Mouse (Mus musculus): Measurements from ENCODE around the gene Zmym3. TPM values are rescaled to one million over a fixed set of nuclear protein-coding genes. Genes with fewer than 3 reads are reported as not detected.

The Zmym3 gene
- 10 to 100 TPM; 12.2 to 34.8 TPM for polyA plus RNA-seq (2012; fragmentation: generic; extraction: Trizol)

DNA sequence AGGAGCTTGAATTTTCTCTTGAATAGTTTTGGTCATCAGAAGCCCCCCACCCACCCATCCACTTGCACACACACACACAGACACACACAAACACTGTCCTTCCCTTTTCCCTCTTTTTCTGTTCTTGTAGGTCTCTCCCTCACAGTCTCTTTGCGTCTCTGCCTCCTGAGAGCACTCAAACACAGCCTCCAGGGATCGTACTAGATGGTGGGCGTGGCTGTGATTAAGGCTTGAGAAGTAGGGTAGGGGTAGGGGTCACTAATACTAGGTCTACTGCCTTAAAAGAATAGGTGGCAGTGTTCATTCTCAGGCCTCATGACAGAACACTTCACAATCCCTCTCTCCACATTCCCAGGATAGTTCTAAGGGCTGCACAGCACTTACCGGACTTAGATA lies at the start of gene Zmym3:
Zmym3 (minus strand) TSS at position 150 of the 396 bp plus-strand sequence.

GRCm38 (mm10) chrX:101448886-101449475 lies 28.3 kb upstream of the Zmym3 start, which contains the start of gene Itgb1bp2:
Itgb1bp2 (plus strand) TSS chrX:101449088.

GRCm38 (mm10) chrX:101429142-101429949 lies 8.7 kb upstream of the Zmym3 start, which contains the start of gene Nono:
Nono (plus strand) TSS chrX:101429318.

GRCm38 (mm10) chrX:101376190-101376968 lies 44.3 kb downstream of the Zmym3 start, which contains the start of gene Gjb1:
Gjb1 (plus strand) TSS chrX:101376378.

Other genes starting within 250 kb of the Zmym3 start
- 10 to 100 TPM; 41.5 to 57.5 TPM for gene Snx12, start 198.3 kb downstream of the Zmym3 start, polyA plus RNA-seq (2012; fragmentation: generic; extraction: Trizol)
- 10 to 100 TPM in 1 of 2 experiments, 1 to 10 TPM in 1; 4.6 to 23.9 TPM for gene Foxo4, start 166.3 kb downstream of the Zmym3 start, polyA plus RNA-seq (2012; fragmentation: generic; extraction: Trizol)
- not detected for gene Gm614, start 156.9 kb downstream of the Zmym3 start, polyA plus RNA-seq (2012; fragmentation: generic; extraction: Trizol)
- 1 to 10 TPM in 1 of 2 experiments, under 1 TPM in 1; 0.96 to 2.8 TPM for gene Il2rg, start 152.6 kb downstream of the Zmym3 start, polyA plus RNA-seq (2012; fragmentation: generic; extraction: Trizol)
- not detected for gene Gm20489, start 151.8 kb downstream of the Zmym3 start, polyA plus RNA-seq (2012; fragmentation: generic; extraction: Trizol)
- 10 to 100 TPM; 16.8 to 66.3 TPM for gene Med12, start 146.8 kb downstream of the Zmym3 start, polyA plus RNA-seq (2012; fragmentation: generic; extraction: Trizol)
- under 1 TPM in 1 of 2 experiments, not detected in 1; 0.05 TPM for gene Nlgn3, start 121.7 kb downstream of the Zmym3 start, polyA plus RNA-seq (2012; fragmentation: generic; extraction: Trizol)
- gene Gjb1, start 44.5 kb downstream of the Zmym3 start, polyA plus RNA-seq (2012; fragmentation: generic; extraction: Trizol) = under 1 TPM in 1 of 2 experiments, not detected in 1; 0.02 TPM
- gene Nono, start 8.5 kb upstream of the Zmym3 start, polyA plus RNA-seq (2012; fragmentation: generic; extraction: Trizol) = 100 to 1,000 TPM in 1 of 2 experiments, 10 to 100 TPM in 1; 92.3 to 248 TPM
- gene Itgb1bp2, start 28.2 kb upstream of the Zmym3 start, polyA plus RNA-seq (2012; fragmentation: generic; extraction: Trizol) = under 1 TPM in 1 of 2 experiments, not detected in 1; 0.37 TPM
- gene Taf1, start 111.9 kb upstream of the Zmym3 start, polyA plus RNA-seq (2012; fragmentation: generic; extraction: Trizol) = 1 to 10 TPM in 1 of 2 experiments, under 1 TPM in 1; 0.35 to 5.7 TPM
- gene Ogt, start 219.2 kb upstream of the Zmym3 start, polyA plus RNA-seq (2012; fragmentation: generic; extraction: Trizol) = 10 to 100 TPM in 1 of 2 experiments, 1 to 10 TPM in 1; 1.1 to 23.5 TPM

Data from C3H10T1/2 (cell line).